Mouse (Mus musculus) ZHBTc4 (cell line): Measurements from ENCODE around the gene Wdr25.
"Not testable (repeated sequence)": the region's sequence is repeated elsewhere in the genome, so short reads cannot be mapped to it uniquely, and the experiment has no call there.

Experiments
- DNase-seq: peaks from one replicate; pipeline ENCODE4 v3.0.0-alpha.2; 2011; ENCODE audit warnings: low read depth, low spot score

Gene Wdr25

GRCm38 (mm10) chr12:108892989-108893714, at the start of gene Wdr25:
Gene Wdr25 (plus strand): TSS chr12:108893631.
- DNase-seq, result peak; percentile 30

GRCm38 (mm10) chr12:108848033-108848432, 45.4 kb upstream of the Wdr25 start:
- DNase-seq, result not testable (repeated sequence)

GRCm38 (mm10) chr12:108849488-108850022, 43.9 kb upstream of the Wdr25 start:
- DNase-seq, result no peak

GRCm38 (mm10) chr12:108850129-108850528, 43.3 kb upstream of the Wdr25 start:
- no peak for DNase-seq

- DNase-seq, result no peak
Observed at GRCm38 (mm10) chr12:108850886-108851285, 42.5 kb upstream of the Wdr25 start.

GRCm38 (mm10) chr12:108852822-108853221, 40.6 kb upstream of the Wdr25 start:
- DNase-seq, result no peak

- no peak for DNase-seq
Observed at GRCm38 (mm10) chr12:108855081-108855480, 38.4 kb upstream of the Wdr25 start.

GRCm38 (mm10) chr12:108856186-108856585, 37.2 kb upstream of the Wdr25 start:
- no peak for DNase-seq

GRCm38 (mm10) chr12:108857109-108857508, 36.3 kb upstream of the Wdr25 start:
- no peak for DNase-seq

- no peak for DNase-seq
Observed at GRCm38 (mm10) chr12:108857589-108858184, 35.7 kb upstream of the Wdr25 start.

- DNase-seq, result no peak
Observed at GRCm38 (mm10) chr12:108858486-108858885, 34.9 kb upstream of the Wdr25 start.

GRCm38 (mm10) chr12:108865007-108865494, 28.4 kb upstream of the Wdr25 start:
- DNase-seq, result no peak

GRCm38 (mm10) chr12:108869575-108869974, 23.9 kb upstream of the Wdr25 start:
- peak; percentile 75 for DNase-seq

- DNase-seq, result no peak
Observed at GRCm38 (mm10) chr12:108873122-108873521, 20.3 kb upstream of the Wdr25 start.

GRCm38 (mm10) chr12:108879138-108879537, 14.3 kb upstream of the Wdr25 start:
- DNase-seq, result no peak

GRCm38 (mm10) chr12:108880606-108881005, 12.8 kb upstream of the Wdr25 start:
- no peak for DNase-seq

GRCm38 (mm10) chr12:108881192-108881591, 12.2 kb upstream of the Wdr25 start:
- no peak for DNase-seq

GRCm38 (mm10) chr12:108882776-108883175, 10.7 kb upstream of the Wdr25 start:
- DNase-seq, result no peak

GRCm38 (mm10) chr12:108885906-108886305, 7.5 kb upstream of the Wdr25 start:
- no peak for DNase-seq

- no peak for DNase-seq
Observed at GRCm38 (mm10) chr12:108887077-108887476, 6.4 kb upstream of the Wdr25 start.

GRCm38 (mm10) chr12:108888632-108889031, 4.8 kb upstream of the Wdr25 start:
- DNase-seq, result no peak

GRCm38 (mm10) chr12:108893715-108894431, 442 bp downstream of the Wdr25 start, which contains the start of gene Wars:
Gene Wars (minus strand): TSS chr12:108894174.
- peak; percentile 98 for DNase-seq
